Mouse (Mus musculus): ENCODE data around the gene Ppp6r3.

Gene Ppp6r3

DNA sequence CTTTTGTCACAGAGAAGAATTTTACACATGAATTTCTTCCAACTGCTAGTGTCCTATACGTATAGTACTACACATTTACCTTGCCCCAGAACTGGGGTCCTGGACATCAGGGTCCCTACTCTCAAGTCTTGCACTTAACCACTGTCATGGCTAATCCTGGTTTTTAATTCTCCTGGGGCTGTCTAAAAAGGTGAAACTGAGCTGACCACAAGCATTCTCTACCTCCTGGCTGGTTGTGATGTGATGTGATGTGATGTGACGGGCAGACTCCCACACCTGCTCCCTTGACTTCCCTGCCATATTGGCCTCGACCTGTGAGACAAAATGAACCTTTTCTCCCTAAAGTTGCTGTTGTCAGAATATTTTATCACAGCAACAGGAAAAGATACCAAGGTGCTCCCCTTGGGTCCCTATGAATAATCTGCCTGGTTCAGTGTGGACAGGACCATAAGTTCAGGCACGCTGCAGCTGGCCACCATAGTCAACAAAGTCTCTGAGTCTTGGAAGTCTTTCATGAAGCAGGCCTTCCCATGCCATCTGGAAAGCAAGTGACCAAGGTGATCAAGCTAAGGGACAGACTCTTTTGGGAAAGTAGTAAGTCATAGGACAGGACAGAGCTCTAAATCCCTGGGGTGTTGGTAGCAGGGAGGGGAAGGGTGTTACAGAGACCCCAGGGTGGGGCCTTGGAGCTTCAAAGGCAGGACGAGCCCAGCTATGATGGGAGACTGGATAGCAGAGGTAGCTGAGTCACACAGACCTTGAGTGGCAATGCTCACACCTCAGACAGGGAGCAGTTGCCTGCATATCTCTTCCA lies 1.1 kb upstream of the Ppp6r3 start:
- no peak for DNase-seq (ENCODE audit: low read depth, low spot score)

GRCm38 (mm10) chr19:3575276-3575631 lies 295 bp downstream of the Ppp6r3 start:
- no peak for DNase-seq (ENCODE audit: low read depth, low spot score)

GRCm38 (mm10) chr19:3574593-3575094 lies 905 bp downstream of the Ppp6r3 start:
- no peak for DNase-seq (ENCODE audit: low read depth, low spot score)

GRCm38 (mm10) chr19:3564309-3564708 lies 11.2 kb downstream of the Ppp6r3 start:
- no peak for DNase-seq (ENCODE audit: low read depth, low spot score)

- DNase-seq (ENCODE audit: low read depth, low spot score): no peak
Measured at GRCm38 (mm10) chr19:3562752-3563151, 12.8 kb downstream of the Ppp6r3 start.

- DNase-seq (ENCODE audit: low read depth, low spot score): no peak
Measured at GRCm38 (mm10) chr19:3562298-3562697, 13.3 kb downstream of the Ppp6r3 start.

- no peak for DNase-seq (ENCODE audit: low read depth, low spot score)
Measured at GRCm38 (mm10) chr19:3556169-3556827, 19.3 kb downstream of the Ppp6r3 start.

GRCm38 (mm10) chr19:3554785-3555184 lies 20.8 kb downstream of the Ppp6r3 start:
- no peak for DNase-seq (ENCODE audit: low read depth, low spot score)

- DNase-seq (ENCODE audit: low read depth, low spot score): no peak
Measured at GRCm38 (mm10) chr19:3551573-3552159, 23.9 kb downstream of the Ppp6r3 start.

- no peak for DNase-seq (ENCODE audit: low read depth, low spot score)
Measured at GRCm38 (mm10) chr19:3550101-3550500, 25.4 kb downstream of the Ppp6r3 start.

DNA sequence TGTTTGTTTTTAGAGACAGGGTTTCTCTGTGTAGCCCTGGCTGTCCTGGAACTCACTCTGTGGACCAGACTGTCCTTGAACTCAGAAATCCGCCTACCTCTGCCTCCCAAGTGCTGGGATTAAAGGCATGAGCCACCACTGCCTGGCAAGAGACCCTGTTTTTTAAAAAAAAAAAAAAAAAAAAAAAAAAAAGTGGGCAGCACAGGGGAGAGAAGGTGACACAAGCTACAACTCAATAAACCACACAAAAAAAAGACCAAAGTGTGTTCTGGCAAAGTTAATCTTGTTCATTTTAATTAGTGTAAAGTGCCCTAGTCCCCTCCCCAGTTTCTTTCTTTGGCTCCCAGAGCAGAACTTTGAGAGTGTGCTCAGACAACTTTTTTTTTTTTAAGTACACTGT lies 26.3 kb downstream of the Ppp6r3 start:
- DNase-seq (ENCODE audit: low read depth, low spot score): no peak

- DNase-seq (ENCODE audit: low read depth, low spot score): no peak
Measured at GRCm38 (mm10) chr19:3548311-3548710, 27.2 kb downstream of the Ppp6r3 start.

DNA sequence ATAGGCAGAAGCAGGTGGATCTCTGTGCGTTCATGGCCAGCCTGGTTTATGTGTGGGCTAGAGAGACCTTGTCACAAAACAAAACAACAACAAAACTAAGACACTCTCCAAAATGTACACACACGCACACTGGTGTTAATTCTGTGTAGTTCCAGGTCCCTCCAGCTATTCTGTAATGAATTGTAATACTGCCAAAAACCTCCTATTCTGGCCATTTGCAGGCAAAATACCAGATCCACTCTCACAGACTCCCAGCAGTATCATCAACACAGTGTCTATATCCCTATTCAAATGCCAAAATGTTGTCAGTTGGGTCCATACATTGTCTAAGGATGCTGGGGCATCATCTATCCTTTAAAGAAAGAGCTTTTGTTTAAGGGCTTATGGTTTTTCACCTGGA lies 30.6 kb downstream of the Ppp6r3 start:
- DNase-seq (ENCODE audit: low read depth, low spot score): no peak

DNA sequence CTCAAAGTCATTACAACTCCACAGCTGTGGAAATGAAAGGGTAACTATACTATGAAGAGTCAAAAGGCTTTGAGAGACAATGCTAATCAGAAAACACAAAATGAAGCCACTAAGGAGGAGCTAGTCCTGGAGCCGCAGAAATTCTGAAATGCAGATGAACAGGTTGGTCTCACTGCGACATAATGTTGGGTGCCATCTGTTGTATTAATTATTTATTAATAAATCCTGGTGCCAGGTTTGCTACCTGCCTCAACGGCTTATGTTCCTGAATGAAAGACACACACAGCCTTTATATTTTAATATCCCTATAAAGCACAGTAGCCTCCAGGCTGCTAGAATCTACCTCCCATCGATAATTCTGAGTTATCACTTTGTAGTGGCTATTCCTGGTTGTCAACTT lies 33.0 kb downstream of the Ppp6r3 start:
- DNase-seq (ENCODE audit: low read depth, low spot score): no peak

- no peak for DNase-seq (ENCODE audit: low read depth, low spot score)
Measured at GRCm38 (mm10) chr19:3540997-3541396, 34.6 kb downstream of the Ppp6r3 start.

DNA sequence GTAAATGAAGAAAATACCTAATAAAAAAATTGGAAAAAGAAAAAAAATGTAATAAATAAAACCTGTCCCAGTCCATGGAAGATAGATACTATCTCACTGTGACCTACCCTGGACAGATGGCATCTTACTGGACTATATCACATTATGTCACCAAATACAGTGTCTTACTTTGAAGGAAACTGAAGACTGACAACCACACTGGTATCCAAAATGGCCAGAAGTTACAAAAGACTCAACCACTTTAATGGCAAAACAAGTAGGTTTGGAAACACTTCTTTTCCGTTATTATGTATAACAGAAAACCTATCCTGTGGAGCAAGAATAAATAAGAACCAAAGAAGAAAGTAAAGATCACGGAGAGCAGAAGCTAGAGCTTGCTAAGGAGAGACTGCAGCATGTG lies 35.3 kb downstream of the Ppp6r3 start:
- DNase-seq (ENCODE audit: low read depth, low spot score): no peak

- no peak for DNase-seq (ENCODE audit: low read depth, low spot score)
Measured at GRCm38 (mm10) chr19:3539456-3539855, 36.1 kb downstream of the Ppp6r3 start.

DNA sequence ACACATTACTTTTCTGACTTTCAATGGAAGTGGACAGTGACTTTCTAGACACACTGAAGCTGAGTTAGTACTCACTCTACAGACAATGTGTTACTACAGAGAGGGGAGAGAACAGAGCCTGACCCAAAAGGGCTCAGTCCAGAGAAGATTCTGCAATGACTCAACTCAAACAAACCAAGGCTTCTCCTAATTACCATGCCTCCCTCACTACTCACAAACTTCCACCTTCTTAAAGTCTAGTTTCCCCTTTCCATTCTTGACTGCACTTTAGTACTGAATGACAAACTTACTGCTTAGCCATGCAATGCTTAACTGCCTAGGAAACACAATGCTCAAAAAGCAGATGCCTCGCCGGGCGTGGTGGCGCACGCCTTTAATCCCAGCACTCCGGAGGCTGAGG lies 37.9 kb downstream of the Ppp6r3 start:
- no peak for DNase-seq (ENCODE audit: low read depth, low spot score)

GRCm38 (mm10) chr19:3534945-3535344 lies 40.6 kb downstream of the Ppp6r3 start:
- no peak for DNase-seq (ENCODE audit: low read depth, low spot score)

GRCm38 (mm10) chr19:3533266-3533966 lies 42.1 kb downstream of the Ppp6r3 start:
- DNase-seq (ENCODE audit: low read depth, low spot score): peak; percentile 55

DNA sequence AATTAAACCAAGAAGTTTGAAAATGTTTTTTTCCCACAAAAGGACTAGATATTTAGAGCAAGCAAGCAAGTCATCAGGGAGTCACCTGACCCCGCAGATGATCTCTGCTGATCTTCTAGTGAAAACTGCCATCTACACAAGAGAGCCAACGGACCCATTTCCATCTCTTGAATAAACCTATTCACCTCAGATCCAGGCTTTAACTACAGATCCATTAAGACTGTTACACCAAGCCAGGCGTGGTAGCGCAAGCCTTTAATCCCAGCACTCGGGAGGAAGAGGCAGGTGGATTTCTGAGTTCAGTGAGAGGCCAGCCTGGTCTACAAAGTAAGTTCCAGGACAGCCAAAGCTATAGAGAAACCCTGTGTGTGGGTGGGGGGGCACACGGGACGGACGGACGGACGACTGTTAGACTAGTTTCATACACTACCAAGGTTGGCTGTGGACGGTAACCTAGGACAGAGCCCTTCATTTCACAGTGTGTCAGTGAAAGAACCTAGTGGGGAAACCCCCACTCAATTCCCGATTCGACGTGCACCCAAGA lies 42.8 kb downstream of the Ppp6r3 start:
- DNase-seq (ENCODE audit: low read depth, low spot score): peak; percentile 39

- DNase-seq (ENCODE audit: low read depth, low spot score): no peak
Measured at GRCm38 (mm10) chr19:3529781-3530180, 45.8 kb downstream of the Ppp6r3 start.

Data from WW6 (cell line).